Mouse (Mus musculus): Measurements from ENCODE around the gene Srgap3. TPM values are rescaled to one million over a fixed set of nuclear protein-coding genes. Genes with fewer than 3 reads are reported as not detected.
A peak's percentile ranks its signal among the peaks of the same experiment; 100 is the strongest.
"Not testable (repeated sequence)": the region's sequence is repeated elsewhere in the genome, so short reads cannot be mapped to it uniquely, and the experiment has no call there.

Gene Srgap3
- polyA plus RNA-seq, 2 experiments: 8.4 to 14.3 TPM

- peaks cover 4% of the 10 kb centered on the region; the same call in 1 of the 2 replicates for H3K4me1 ChIP-seq (ENCODE audit: control insufficient read depth, insufficient read depth, low read length)
- no peak overlapping the region for H3K9ac ChIP-seq (ENCODE audit: low read depth, low read length, severe bottlenecking)
- no peaks in the 10 kb centered on the region for H3K9me3 ChIP-seq (ENCODE audit: control insufficient read depth, low read length)
- no peak overlapping the region for H3K4me2 ChIP-seq (replicated peaks; ENCODE audit: low read depth, low read length, severe bottlenecking)
- H3K27ac ChIP-seq (replicated peaks; ENCODE audit: low read depth, low read length): no peak overlapping the region
- 88% methylated on average over 9 of the region's 9 CpGs for WGBS
- no peak for DNase-seq (ENCODE audit: low spot score)
- no peaks in the 10 kb centered on the region for H3K27me3 ChIP-seq (ENCODE audit: control insufficient read depth, insufficient read depth, low read length)
- H3K4me3 ChIP-seq (replicated peaks; ENCODE audit: low read length): no peak overlapping the region
- no peak for TF ChIP-seq POLR2A (IDR thresholded peaks at IDR 0.05; ENCODE audit: borderline replicate concordance, extremely low read depth, insufficient read depth, insufficient read length)
- no peaks in the 10 kb centered on the region for H3K36me3 ChIP-seq (ENCODE audit: control insufficient read depth, insufficient read depth, low read length)
- no peak for ATAC-seq (ENCODE audit: low FRiP score, low read depth)
Measured at GRCm38 (mm10) chr6:112868197-112868957, 78.7 kb downstream of the Srgap3 start.

DNA sequence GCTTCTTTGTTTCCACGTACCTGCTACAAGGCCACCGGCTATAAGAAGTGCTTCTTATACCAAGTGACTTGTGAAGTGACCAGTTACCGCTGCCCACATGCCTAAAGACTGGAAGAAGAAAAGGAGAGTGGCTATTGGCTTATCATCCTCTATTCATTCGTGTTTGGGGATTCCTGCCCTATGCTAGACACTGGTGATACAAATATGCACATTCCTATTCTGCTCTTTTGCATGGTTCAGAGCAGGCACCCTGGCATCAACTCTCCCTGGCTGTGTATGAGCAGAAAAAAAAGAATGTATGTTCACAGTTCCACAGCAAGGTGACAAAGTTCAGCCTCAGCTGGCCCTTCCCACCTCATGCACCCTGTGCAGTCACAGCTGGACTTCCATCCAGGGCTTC, 81.0 kb downstream of the Srgap3 start:
- WGBS: 86% methylated on average over 4 of the region's 4 CpGs
- no peak for TF ChIP-seq POLR2A (IDR thresholded peaks at IDR 0.05; ENCODE audit: borderline replicate concordance, extremely low read depth, insufficient read depth, insufficient read length)
- no peak for ATAC-seq (ENCODE audit: low FRiP score, low read depth)
- no peak overlapping the region for H3K9ac ChIP-seq (ENCODE audit: low read depth, low read length, severe bottlenecking)
- no peak overlapping the region for H3K4me2 ChIP-seq (replicated peaks; ENCODE audit: low read depth, low read length, severe bottlenecking)
- no peak overlapping the region for H3K27ac ChIP-seq (replicated peaks; ENCODE audit: low read depth, low read length)
- DNase-seq (ENCODE audit: low spot score): no peak
- no peaks in the 10 kb centered on the region for H3K9me3 ChIP-seq (ENCODE audit: control insufficient read depth, low read length)
- peaks cover 4% of the 10 kb centered on the region; the same call in 1 of the 2 replicates for H3K4me1 ChIP-seq (ENCODE audit: control insufficient read depth, insufficient read depth, low read length)
- H3K27me3 ChIP-seq (ENCODE audit: control insufficient read depth, insufficient read depth, low read length): no peaks in the 10 kb centered on the region
- H3K36me3 ChIP-seq (ENCODE audit: control insufficient read depth, insufficient read depth, low read length): no peaks in the 10 kb centered on the region
- no peak overlapping the region for H3K4me3 ChIP-seq (replicated peaks; ENCODE audit: low read length)

DNA sequence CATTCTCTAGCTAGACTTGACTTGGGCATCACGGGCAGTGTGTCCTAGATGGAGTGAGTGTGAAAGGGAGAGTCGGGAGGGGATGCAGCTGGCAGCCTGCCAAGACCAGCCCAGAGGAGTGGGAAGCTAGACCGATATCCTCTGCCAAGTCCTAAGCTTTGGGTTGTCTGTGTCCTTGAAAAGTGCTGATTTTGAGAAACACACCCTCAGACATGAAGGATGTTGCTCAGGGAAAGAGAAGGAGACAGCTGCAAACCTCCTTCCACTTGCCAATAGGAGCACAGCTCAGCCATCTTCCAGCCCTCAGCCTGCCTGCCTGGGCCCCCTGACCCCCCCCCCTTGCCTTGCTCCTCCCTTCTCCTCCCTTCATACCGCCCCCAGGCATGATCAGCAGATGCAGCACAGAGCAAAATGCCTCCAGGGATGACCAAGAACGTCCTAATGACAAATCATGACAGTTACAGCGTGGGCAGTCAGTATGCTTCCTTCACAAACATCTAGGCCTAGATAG, 82.0 kb downstream of the Srgap3 start:
- WGBS: 41% methylated on average over 6 of the region's 6 CpGs
- Histone ChIP-seq H3K27ac (replicated peaks; ENCODE audit: low read depth, low read length) (no peak overlapping the region), H3K36me3 (ENCODE audit: control insufficient read depth, insufficient read depth, low read length) (no peaks in the 10 kb centered on the region), H3K4me2 (replicated peaks; ENCODE audit: low read depth, low read length, severe bottlenecking) (no peak overlapping the region), H3K4me3 (replicated peaks; ENCODE audit: low read length) (no peak overlapping the region), H3K9ac (ENCODE audit: low read depth, low read length, severe bottlenecking) (no peak overlapping the region; the same call in 1 of the 2 replicates), H3K4me1 (ENCODE audit: control insufficient read depth, insufficient read depth, low read length) (peaks cover 4% of the 10 kb centered on the region; the same call in 1 of the 2 replicates), H3K9me3 (ENCODE audit: control insufficient read depth, low read length) (no peaks in the 10 kb centered on the region), H3K27me3 (ENCODE audit: control insufficient read depth, insufficient read depth, low read length) (no peaks in the 10 kb centered on the region)
- ATAC-seq (ENCODE audit: low FRiP score, low read depth): peak; percentile 79
- no peak for DNase-seq (ENCODE audit: low spot score)
- no peak for TF ChIP-seq POLR2A (IDR thresholded peaks at IDR 0.05; ENCODE audit: borderline replicate concordance, extremely low read depth, insufficient read depth, insufficient read length)

- 72% methylated on average over 7 of the region's 7 CpGs for WGBS
- H3K4me3 ChIP-seq (replicated peaks; ENCODE audit: low read length): no peak overlapping the region
- H3K4me2 ChIP-seq (replicated peaks; ENCODE audit: low read depth, low read length, severe bottlenecking): no peak overlapping the region
- H3K36me3 ChIP-seq (ENCODE audit: control insufficient read depth, insufficient read depth, low read length): no peaks in the 10 kb centered on the region
- H3K27ac ChIP-seq (replicated peaks; ENCODE audit: low read depth, low read length): no peak overlapping the region
- no peaks in the 10 kb centered on the region for H3K27me3 ChIP-seq (ENCODE audit: control insufficient read depth, insufficient read depth, low read length)
- H3K9ac ChIP-seq (ENCODE audit: low read depth, low read length, severe bottlenecking): no peak overlapping the region
- ATAC-seq (ENCODE audit: low FRiP score, low read depth) (no peak), DNase-seq (ENCODE audit: low spot score) (no peak)
- peaks cover 4% of the 10 kb centered on the region; the same call in 1 of the 2 replicates for H3K4me1 ChIP-seq (ENCODE audit: control insufficient read depth, insufficient read depth, low read length)
- TF ChIP-seq POLR2A (IDR thresholded peaks at IDR 0.05; ENCODE audit: borderline replicate concordance, extremely low read depth, insufficient read depth, insufficient read length): no peak
- no peaks in the 10 kb centered on the region for H3K9me3 ChIP-seq (ENCODE audit: control insufficient read depth, low read length)
Measured at GRCm38 (mm10) chr6:112862465-112862864, 84.6 kb downstream of the Srgap3 start.

GRCm38 (mm10) chr6:112861351-112862297, 85.4 kb downstream of the Srgap3 start:
- DNase-seq (ENCODE audit: low spot score) (no peak), ATAC-seq (ENCODE audit: low FRiP score, low read depth) (no peak)
- H3K4me2 ChIP-seq (replicated peaks; ENCODE audit: low read depth, low read length, severe bottlenecking): no peak overlapping the region
- no peak overlapping the region for H3K9ac ChIP-seq (ENCODE audit: low read depth, low read length, severe bottlenecking)
- peaks cover 4% of the 10 kb centered on the region; the same call in 1 of the 2 replicates for H3K4me1 ChIP-seq (ENCODE audit: control insufficient read depth, insufficient read depth, low read length)
- TF ChIP-seq POLR2A (IDR thresholded peaks at IDR 0.05; ENCODE audit: borderline replicate concordance, extremely low read depth, insufficient read depth, insufficient read length): no peak
- no peaks in the 10 kb centered on the region for H3K27me3 ChIP-seq (ENCODE audit: control insufficient read depth, insufficient read depth, low read length)
- no peaks in the 10 kb centered on the region for H3K9me3 ChIP-seq (ENCODE audit: control insufficient read depth, low read length)
- WGBS: 83% methylated on average over 11 of the region's 11 CpGs
- no peak overlapping the region for H3K4me3 ChIP-seq (replicated peaks; ENCODE audit: low read length)
- H3K36me3 ChIP-seq (ENCODE audit: control insufficient read depth, insufficient read depth, low read length): no peaks in the 10 kb centered on the region
- H3K27ac ChIP-seq (replicated peaks; ENCODE audit: low read depth, low read length): no peak overlapping the region

DNA sequence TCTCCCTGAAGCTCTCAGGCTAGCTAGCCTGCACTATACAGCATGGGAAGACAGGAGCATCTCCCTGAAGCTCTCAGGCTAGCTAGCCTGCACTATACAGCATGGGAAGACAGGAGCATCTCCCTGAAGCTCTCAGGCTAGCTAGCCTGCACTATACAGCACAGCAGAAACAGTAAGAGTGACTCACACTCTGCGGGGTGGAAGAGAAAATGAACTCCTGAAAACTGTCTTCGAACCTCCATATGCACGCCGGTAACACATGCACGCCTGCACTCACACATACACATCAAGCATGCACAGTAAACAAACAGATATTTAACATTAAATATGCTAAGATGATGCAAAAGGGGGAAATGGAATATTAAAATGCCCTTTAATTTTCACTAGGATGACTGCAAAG, 86.8 kb downstream of the Srgap3 start:
- not testable (repeated sequence) for DNase-seq (ENCODE audit: low spot score); ATAC-seq (ENCODE audit: low FRiP score, low read depth); H3K4me3 ChIP-seq (replicated peaks; ENCODE audit: low read length); H3K36me3 ChIP-seq (ENCODE audit: control insufficient read depth, insufficient read depth, low read length); H3K4me1 ChIP-seq (ENCODE audit: control insufficient read depth, insufficient read depth, low read length); H3K4me2 ChIP-seq (replicated peaks; ENCODE audit: low read depth, low read length, severe bottlenecking); H3K27me3 ChIP-seq (ENCODE audit: control insufficient read depth, insufficient read depth, low read length); H3K9ac ChIP-seq (ENCODE audit: low read depth, low read length, severe bottlenecking); H3K27ac ChIP-seq (replicated peaks; ENCODE audit: low read depth, low read length); H3K9me3 ChIP-seq (ENCODE audit: control insufficient read depth, low read length)
- WGBS: 94% methylated on average over 5 of the region's 5 CpGs
